ENCODE assay signal across 14 mouse cellular contexts in the genomic region with DNA sequence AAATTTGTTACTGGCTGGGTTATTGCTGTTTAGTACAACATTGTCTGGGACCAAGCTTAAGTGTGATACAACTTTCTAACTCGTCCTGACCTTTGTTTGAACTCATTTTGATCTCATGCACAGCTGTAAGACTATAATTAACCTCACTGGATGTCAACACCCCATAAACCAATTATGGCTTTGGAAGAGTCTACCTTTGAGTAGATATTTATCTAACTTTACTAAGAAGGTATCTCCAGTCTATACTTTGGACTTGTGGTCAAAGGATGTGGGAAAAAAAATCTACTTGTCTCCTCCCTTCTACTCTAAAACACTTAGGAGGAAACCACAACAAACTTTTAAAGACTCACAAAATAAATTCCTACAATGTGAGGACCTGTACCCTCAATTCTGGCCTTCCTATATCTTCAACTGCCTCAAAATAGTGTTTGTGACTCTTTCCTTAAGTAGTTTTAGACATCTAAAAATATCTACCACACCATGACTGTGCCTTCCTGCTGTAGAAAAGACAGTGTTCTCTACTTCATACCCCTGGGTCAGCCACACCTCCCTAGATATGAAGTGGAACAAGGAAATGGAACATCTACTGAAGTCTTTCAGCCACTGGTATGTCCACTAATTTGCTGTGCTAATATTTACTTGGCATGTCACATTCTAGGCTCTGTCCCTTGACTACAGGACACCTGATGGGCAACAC. TPM values are rescaled to one million over a fixed set of nuclear protein-coding genes. Genes with fewer than 3 reads are reported as not detected.
"Had no signal": no experiment of that assay in that cellular context is flagged by ENCODE, and none has a peak within 500 bp of the region (broad histone marks: within the 10 kb centered on the region; RNA-seq: fewer than 3 reads in every experiment).

No protein-coding gene starts in this region.

- ATAC-seq: liver, embryonic 12.5 days; midbrain, embryonic 13.5 days had no signal

- H3K36me3 ChIP-seq: kidney, embryonic 15.5 days; limb, embryonic 15.5 days; liver, embryonic 12.5 days; midbrain, embryonic 13.5 days; neural tube, embryonic 15.5 days had no signal

- H3K9me3 ChIP-seq: kidney, embryonic 15.5 days; limb, embryonic 15.5 days; liver, embryonic 12.5 days; midbrain, embryonic 13.5 days; neural tube, embryonic 15.5 days had no signal

- H3K27ac ChIP-seq: kidney, embryonic 15.5 days; left cerebral cortex, adult 2 months; limb, embryonic 15.5 days; liver, embryonic 12.5 days; macrophage; midbrain, embryonic 13.5 days; neural tube, embryonic 15.5 days had no signal

- H3K4me2 ChIP-seq: kidney, embryonic 15.5 days; limb, embryonic 15.5 days; liver, embryonic 12.5 days; lung, embryonic 14.5 days; midbrain, embryonic 13.5 days; neural tube, embryonic 15.5 days had no signal

- DNase-seq: kidney, adult 11 months; lung, embryonic 14.5 days; lung, postnatal 10 days; right cerebral cortex, adult 18-20 months; right cerebral cortex, postnatal 25 days; thymus, postnatal 36 days had no signal

- H3K4me3 ChIP-seq: kidney, embryonic 15.5 days; left cerebral cortex, adult 2 months; limb, embryonic 15.5 days; liver, embryonic 12.5 days; midbrain, embryonic 13.5 days; myocyte; neural tube, embryonic 15.5 days had no signal

- H3K9ac ChIP-seq: kidney, embryonic 15.5 days; limb, embryonic 15.5 days; liver, embryonic 12.5 days; lung, embryonic 14.5 days; midbrain, embryonic 13.5 days; neural tube, embryonic 15.5 days had no signal

- H3K27me3 ChIP-seq: kidney, embryonic 15.5 days; limb, embryonic 15.5 days; liver, embryonic 12.5 days; midbrain, embryonic 13.5 days; neural tube, embryonic 15.5 days had no signal

- H3K4me1 ChIP-seq: limb, embryonic 15.5 days; liver, embryonic 12.5 days; midbrain, embryonic 13.5 days; neural tube, embryonic 15.5 days had no signal

RNA-seq across cellular contexts. Expression of gene Frzb, which starts 16.9 kb away (rescaled TPM):
- polyA plus RNA-seq: macrophage had no signal
